Mouse (Mus musculus) thymus, adult 2 months (tissue): ENCODE measurements around the gene Hipk1.

Experiments used
- CTCF ChIP-seq: fragments of 200-500 bp; IDR thresholded peaks from 2 replicates; pipeline ENCODE4 v1.5.1; 2012; ENCODE audit warnings: mild to moderate bottlenecking, control low read depth, low read length, moderate library complexity, borderline replicate concordance; ENCODE audit not compliant: control insufficient read depth, poor library complexity, insufficient read depth; ENCODE audit errors: extremely low read depth
- POLR2A ChIP-seq: fragments of 200-500 bp; IDR thresholded peaks from 2 replicates; pipeline ENCODE4 v1.6.1; 2012; ENCODE audit warnings: mild to moderate bottlenecking, low read length, control low read depth, moderate library complexity; ENCODE audit not compliant: control insufficient read depth, poor library complexity, insufficient read depth; ENCODE audit errors: extremely low read depth

DNA sequence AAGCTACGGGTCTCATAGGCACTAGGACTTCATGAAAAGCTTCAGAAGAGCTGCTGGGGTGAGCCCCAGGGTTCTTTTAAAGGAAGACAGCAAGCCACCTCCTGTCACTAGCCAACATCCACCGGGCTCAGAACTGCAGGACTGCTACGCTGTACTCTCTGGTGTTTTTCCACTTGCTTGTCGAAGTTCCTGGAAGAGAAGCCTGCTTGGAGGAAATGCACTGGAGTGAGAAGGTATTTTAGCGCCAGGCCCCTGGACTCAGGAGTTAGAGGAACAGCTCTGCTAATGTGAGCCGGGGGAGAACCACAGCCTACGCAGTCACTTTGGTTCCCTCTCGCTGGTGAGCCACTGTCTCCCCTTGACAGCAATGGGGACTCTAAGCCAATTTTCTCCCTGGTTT, 11.5 kb upstream of the Hipk1 start:
- TF ChIP-seq POLR2A (no peak), CTCF (no peak)
